Mouse (Mus musculus) brain, embryonic 18.5 days (tissue): ENCODE measurements at regions not wholly inside any gene's neighbourhood (a gene's known extent, or its start where the extent isn't known, plus 50 kb on each side); places are given as distances from the start of the nearest gene placed in this dataset.
A peak's percentile ranks its signal among the peaks of the same experiment; 100 is the strongest.

Source experiments
- DNase-seq: peaks from one replicate; pipeline ENCODE4 v3.0.0-alpha.2; 2012; ENCODE audit warnings: low read depth, low spot score

DNA sequence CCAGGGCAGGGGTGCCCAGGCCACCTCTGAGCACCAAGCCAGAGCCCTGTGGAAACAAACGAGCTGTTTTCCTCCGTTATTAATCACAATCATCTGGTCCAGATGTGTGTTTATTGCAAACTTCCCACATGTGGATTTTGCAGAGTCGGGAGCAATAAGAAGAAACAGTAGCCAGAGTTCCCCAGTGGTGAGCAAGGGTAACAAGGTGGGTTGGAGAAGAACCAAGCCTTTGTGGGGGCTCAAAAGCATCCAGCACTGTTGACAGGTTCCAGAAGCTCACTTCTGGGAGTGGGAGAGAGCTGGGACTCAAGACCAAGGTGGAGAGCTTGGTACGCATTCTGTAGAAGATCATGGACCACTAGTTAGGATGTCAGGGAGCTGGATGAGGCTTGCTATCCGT, 63.6 kb downstream of the Hif1an start:
- no peak for DNase-seq

DNA sequence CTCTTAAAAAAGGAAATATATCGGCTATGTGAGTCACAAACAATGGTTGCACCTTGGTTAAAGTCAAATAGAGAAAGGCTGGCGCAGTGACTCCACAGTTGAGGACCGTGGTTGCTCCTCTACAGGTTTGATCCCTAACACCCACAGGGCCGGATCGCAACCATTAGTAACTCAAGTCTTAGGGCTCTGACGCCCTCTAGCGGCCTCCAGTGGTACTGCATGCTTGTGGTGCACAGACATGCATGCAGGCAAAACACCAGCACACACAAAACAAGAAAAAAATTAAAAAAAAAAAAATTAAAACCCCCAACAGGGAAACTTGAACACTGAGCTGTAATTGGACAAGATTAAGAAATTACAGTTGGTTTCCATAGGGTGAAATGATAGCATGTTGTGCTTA, 67.1 kb downstream of the Hif1an start:
- no peak for DNase-seq

DNA sequence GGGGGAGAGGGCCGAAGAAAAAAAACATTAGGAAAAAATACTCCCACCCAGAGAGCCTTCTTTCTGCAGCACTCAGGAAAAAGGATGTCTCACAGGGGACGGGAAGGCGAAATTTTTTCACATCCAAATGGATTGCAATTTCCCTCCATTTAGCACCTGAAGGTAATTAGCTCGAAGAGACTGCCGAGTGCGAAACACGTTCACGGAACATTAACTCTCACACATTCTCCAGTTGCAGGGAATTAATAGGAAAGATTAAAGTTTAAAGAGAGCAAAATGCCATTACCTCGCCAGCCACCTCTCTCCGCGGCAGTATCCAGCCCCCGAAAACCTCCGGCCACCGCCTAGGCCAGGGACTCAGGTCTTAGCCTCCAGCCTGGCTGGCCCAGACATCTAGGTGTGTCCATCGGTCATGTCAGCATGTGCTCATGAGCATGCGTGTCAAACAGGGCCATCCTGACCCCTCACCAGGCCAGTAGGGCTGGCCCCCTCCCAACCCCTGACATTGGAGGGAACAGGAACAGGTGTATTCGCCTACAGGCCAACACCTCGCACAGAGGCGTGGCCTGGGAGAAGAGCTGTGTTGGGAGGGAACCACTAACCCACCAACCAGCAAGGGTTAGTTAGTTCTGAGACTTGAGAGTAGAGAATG, 68.8 kb downstream of the Hif1an start:
- no peak for DNase-seq

DNA sequence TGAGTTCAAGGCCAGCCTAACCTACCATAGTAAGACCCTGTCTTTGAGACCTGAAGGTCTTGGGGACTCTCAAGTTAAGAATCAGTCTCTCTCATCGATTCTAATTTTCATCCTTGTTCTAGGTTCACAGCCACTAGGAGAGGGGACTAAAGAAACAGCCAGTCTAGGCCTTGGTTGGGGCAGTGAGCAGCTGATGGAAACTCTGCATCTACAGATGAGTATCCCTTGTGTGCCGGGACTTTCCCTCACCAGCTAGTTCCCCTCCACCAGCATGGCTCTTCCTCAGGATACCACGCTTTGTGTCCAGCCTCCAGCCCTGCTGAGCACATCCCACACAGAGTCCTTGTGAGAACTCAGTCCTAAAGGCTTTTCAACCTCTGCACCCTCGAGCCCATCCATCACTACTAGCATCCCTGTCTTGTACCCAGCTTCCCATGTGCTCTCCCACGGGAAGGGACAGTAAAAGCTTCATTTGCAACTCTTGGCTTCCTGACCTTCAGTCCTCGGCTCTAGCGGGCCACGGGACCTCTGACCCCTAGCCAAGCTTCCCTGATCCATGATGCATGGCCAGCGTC, 74.6 kb downstream of the Hif1an start:
- DNase-seq, result no peak

DNA sequence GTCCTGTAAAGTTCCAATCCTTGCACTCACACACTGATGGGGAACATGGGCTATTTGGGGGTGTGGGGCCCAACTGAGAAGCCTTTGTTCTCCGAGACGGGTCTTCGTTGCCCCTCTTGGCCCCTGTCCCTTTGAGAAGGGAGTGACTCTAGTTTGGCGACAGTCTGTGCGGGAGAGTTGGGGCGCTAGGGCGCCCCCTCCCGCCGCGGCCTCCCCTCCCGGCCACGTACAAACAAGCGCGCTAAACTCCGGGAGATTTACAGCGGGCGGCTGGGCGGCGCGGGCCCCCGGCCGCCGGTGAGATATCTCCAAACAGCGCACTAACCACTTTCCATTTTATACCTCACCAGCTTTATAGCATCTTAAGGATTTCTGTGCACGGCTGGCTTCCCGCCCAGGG, 77.4 kb downstream of the Hif1an start:
- DNase-seq, result no peak

DNA sequence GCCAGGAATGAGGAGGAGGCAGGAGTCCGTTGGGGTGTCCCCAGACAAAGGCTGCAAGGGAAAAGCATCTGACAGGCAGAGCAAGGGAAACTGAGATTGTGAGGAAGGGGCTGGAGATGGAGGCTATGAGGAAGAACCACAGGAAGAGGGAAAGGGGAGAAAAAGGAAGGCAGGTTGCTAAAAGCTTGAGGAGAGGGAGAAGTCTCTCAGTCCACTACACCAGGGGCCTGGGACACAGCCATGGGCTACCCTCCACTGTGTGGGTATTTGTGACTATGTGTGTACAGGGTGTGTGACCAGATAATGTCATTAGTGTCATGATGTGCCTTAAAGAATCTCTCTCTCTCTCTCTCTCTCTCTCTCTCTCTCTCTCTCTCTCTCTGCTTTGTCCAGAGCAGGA, 77.9 kb downstream of the Hif1an start:
- no peak for DNase-seq

DNA sequence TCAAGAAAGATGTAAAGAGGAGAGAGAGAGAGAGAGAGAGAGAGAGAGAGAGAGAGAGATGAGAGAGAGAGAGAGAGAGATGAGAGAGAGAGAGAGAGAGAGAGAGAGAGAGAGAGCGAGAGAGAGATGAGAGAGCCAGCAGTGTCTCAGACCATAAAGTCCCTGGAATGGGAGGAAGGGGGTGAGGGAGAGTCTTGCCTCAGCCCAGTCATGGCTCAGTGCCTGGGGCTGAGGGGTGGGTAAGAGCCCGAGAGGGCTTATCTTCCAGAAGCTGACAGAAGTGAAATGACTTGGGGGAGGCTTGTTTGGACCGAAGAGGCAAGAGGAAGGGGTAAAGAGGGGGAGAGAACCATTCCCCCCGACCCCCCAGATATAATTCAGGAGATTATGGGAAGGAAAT, 79.6 kb downstream of the Hif1an start:
- DNase-seq, result no peak

DNA sequence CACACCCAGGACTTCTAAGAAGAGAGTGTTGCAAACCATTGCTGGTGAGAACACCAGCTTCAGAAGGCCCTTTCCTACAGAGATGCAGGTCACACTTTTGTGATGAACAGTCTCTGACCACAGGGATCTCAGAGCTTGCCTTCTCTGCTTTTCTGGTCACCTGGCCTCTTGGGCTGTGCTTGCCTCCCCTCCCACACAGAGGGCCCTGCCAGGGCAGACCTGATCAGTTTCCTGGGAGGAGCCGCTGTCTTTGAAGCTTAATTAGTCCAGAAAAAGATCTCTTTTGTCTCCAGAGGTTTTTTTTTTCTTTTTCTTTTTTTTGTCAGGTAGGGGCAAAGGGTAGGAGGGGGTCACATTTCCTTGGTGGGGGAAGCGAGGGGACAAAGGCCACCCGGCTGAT, 81.7 kb downstream of the Hif1an start:
- DNase-seq, result no peak

DNA sequence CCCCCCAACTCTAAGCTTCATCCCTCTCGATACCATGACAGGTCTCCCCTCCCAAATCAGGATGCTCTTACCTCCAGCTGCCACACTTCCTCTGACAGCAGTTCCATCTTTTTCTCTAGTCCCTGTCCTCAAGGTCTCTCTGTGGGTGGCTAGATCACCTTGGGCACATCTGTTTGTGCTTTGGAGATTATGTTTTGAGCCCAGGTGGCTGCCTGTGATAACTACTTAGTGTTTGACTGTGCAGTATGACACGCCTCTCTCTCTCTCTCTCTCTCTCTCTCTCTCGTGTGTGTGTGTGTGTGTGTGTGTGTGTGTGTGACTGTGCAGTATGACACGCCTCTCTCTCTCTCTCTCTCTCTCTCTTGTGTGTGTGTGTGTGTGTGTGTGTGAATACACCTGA, 82.3 kb downstream of the Hif1an start:
- no peak for DNase-seq

DNA sequence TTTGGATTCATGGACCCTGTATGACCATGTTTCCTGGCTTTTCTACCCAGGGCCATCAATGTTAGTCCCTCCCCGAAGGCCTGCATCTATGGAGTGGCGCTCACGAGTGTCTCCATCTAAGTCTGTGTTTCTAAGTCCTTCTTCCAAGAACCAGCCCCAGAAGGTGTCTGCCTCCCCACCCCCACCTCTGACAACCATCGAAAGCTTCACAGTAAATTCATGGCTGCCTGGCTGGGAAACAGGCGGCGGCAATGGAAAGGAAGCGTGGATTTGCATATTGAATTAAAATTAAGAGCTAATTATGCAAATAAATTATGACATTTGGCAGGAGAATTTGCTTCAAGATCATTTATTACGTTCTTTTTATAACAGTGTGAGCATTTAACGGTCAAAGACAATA, 83.9 kb downstream of the Hif1an start:
- peak; percentile 57 for DNase-seq

DNA sequence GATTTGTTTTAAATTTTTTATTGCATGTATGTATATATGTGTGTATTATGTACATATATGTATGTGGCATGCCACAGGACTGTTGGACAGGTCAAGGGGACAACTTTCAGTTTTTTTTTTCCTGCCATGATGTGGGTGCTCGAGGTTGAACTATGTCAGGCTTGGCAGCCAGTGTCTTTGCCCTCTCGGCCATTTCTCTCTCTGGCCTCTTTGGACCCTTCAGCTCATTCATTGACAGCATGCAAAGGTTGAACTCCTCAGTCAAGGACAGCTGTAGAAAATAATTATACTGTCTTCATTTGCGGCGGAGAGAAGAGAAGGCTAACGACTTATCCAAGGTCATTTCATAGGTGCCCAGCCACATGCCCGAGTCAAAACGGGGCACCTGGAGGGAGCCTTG, 86.6 kb downstream of the Hif1an start:
- DNase-seq, result no peak

DNA sequence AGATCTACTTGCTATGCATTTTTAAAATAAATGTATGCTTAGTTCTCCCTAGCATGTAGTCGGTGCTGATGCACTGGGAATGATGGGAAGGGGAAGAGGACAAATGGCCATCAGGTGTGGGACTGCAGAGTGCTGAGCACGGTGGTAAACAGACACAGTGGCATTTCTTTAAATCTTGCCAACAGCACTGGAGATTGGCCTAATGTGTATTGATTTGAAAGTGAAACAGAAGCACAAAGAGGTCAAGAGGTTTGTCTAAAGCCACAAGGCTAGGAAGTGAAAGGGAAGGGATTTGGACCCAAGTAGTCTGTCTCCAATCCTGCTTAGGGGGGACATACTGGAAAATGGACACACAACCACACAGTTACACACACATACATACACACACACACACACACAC, 88.2 kb downstream of the Hif1an start:
- no peak for DNase-seq

DNA sequence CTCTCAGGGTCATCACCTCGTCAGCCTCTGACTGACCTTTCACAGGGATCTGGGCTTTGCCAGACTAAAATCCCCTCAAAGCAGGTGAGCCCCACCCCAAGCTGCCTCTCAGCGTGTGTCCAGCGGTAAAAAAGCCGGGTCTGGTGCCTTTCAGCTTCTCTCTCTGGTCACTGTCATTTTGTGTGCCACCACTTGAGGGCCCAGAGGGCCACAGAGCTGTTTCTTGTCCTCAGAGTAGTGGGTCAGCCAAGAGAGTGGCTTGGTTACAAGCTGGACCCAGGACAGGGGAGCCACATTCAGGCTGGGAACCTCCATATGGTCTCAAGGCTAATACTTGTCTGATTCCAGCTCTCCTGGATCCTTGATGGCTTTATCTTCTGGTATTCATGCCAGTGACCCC, 89.0 kb downstream of the Hif1an start:
- DNase-seq, result no peak

DNA sequence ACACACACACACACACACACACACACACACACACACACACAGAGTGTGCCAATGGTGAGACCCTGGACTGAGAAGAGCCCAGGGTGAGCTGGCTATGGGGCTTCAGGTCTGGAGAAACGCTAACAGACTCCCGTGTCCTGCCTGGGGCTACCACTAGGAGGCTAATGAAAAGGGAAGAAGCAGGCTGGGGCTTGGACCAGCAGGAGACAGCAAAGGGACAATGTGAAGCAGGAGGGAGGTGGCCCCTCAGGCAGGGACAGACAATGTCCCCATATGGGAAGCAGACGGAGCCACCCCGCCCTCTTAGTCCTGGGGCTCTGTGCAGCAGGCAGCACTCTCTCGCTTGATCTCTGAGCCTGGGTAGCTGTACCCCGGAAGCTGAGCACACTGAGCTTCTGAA, 93.1 kb downstream of the Hif1an start:
- no peak for DNase-seq

DNA sequence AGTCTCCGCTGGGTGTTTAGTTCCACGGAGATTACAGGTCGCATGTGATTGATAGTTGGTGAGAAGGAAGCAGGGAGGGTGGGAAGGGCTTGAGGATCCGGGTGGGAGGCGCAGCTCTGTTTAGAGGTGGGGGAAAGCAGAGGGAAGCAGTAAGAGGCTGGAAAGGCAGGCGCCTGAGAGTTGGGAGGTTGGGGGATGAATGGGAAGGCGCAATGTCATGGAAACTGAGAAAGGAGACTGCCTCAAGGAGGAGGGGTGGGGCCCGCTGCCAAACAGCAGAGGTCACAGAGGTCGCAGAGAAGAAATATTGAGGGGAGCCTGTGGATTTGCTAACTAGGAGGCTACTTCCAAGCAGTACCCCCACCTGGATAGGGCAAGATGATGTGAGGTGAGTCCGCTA, 96.5 kb upstream of the Pax2 start:
- no peak for DNase-seq

DNA sequence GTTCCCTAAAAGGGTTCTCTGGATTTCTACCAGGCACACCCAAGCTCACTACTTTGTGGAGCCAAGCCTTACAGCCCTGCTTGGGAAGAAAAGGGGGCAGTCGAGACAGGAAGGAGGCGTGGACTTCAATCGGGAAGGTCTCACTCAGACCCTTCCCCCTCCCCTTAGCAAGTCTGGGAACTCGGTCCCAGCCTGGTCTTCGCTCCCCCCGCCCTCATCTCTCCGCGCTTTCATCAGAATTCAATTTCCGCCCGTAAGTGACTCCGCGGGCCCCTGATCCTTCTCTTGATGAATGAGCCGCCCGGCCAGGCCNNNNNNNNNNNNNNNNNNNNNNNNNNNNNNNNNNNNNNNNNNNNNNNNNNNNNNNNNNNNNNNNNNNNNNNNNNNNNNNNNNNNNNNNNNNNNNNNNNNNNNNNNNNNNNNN, 86.3 kb upstream of the Pax2 start:
- DNase-seq, result no peak

DNA sequence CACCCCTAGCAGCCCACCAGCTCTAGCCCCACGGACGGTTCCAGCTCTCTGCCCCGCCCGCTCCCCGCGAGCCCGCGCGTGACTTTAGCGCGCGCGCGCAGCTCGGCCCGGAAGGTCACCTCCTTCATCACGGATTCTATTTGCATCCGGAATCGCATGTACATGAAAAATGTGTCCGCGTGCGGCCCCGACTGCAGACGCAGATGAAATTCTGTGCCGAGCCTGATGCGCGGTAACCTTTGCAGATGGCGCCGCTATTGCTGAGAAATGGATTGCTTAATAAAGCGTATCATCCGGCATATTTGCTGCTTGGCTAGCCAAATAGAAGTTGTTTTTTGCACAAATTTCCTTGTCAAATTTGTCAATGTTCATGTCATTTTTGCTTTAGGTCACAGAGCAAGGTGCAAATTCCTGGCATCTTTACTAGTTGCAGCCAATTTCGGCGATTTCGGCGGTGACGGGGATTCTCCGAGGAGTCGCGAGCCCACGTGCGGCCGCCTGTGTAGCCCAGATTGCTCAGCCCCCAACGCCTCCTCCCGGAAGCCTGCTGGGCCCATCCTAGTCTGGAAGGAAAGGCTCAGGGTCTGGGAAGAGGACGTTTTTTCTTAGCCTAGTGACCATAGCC, 81.1 kb upstream of the Pax2 start:
- no peak for DNase-seq

DNA sequence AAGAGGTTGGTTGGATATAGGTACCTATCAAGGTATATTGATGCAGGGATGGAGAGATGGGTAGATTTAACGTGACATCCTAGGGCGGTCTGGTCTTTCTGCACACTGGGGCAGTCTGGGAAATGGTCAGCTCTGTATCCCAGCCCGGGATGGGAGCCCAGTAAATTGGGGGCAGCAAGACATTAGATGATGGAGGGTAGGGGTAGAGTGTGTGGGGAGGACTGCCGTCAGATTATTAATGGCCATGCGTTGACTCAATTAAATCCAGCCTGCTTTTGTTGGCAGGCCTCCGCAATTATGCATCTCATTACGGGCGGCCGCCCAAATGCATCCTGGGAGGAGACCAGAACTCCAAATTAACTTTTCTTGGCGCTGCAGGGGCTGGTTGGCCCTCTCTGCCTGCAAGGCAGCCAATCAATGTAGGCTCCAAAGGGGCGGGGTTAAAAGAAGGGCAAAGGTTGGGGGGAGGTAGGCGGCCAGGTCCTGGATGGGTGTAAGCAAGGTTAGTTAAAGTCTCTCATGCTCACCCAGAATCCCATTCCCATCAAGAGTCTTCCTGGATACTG, 79.2 kb upstream of the Pax2 start:
- no peak for DNase-seq

DNA sequence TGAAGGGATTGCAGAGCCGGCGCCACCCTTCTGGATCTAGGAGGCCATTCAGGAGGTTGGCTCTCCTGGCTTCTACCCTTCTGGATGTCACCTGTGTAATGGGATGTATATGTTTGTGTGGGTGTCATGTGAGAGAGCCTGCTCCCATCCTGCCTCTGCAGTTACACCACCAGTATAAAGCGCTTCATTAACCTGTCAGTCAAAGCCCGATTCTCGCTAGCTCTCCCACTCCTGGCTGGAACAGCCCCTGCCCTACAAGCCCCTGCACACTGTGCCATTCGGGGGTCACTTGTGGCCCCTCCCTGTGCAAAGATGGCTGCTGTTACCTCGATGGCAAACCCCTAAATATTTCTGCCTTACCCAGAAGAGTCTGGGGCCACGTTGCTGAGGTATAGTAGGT, 78.5 kb upstream of the Pax2 start:
- no peak for DNase-seq

DNA sequence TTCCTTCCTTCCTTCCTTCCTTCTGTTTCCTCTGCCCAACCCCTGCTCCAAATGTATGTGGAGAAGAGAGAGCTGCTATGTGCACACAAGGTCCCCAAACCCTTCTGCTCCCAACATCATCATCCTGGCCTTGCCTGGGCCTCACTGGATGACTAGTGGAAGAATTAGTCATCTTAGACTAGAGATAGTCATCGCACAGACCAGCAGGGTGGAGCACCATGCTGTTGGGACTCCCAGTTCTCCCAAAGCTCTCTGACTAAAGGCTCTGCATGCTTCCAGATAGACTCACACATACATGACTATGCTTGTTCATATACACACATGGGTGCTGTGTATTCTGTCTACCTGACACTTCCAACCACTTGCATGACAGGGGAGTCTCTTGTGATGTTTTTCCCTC, 77.2 kb upstream of the Pax2 start:
- no peak for DNase-seq

DNA sequence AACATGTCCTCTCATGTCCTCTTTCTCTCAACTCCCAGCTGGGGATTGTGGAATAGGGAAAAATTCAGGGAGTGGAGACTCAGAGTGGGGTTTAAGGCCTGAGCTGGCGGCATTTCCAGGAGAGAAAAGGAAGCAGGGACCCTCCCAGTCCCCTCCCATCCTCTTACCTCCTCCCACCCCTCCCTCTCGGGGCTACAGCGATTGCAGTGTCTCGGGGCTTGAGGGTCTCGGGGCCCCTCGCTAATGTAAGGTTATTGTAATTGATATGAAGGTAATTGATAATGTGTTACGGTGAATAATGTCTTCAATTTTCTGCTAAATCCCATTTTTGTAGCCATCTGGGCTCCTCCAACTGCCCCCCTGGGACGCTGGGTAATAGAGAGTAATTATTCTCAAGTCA, 74.2 kb upstream of the Pax2 start:
- no peak for DNase-seq

DNA sequence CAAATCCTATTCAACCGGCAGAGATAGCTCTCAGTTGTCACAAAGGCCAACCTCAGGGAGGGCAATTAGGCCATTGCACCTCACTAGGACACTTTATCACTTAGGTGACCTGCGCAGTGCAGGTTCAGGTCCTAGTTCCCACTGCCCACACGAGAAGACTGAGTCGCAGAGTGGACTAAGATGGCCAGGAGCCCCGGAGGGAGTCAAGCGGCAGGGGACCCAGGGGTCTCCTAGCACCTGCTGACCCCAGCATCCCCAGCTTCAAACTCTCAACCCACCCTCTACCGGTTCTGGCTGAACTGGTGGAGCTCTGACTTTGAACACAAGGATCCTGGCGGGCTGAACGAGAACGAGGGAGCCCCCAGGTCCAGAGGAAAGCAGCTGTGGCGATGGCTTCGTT, 72.7 kb upstream of the Pax2 start:
- DNase-seq, result no peak

DNA sequence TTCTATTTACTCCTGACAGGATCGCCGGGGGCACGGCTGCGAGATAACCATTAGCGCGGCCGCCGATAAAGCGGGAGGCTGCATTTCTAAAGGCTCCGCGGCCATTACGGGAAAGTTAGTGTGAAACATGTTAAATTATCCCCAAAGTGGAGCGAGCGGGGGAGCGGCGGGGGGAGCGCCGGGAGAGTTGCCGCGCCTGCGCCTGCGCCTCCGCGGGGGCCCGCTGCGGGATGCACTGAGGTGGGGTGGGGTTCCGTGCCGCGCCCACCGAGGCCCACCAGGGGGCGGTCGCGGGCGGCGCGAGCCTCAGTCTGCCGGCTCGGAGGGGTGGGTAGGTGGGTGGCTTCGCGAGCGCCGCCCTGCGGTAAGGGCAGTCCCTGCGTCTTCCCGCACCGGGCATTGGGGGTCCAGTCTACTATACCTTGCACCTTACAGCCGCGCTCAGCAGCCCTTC, 71.8 kb upstream of the Pax2 start:
- no peak for DNase-seq
